In genomic region chr16:24469313-24469712, GRCm38 (mm10) we compare ENCODE assay signal across 26 mouse cellular contexts.
DNase-seq lines count a peak whose midpoint lies in the region; ATAC-seq lines count a peak whose summit lies in the region.
"Had no signal": no experiment of that assay in that cellular context is flagged by ENCODE, and none has a peak within 500 bp of the region (broad histone marks: within the 10 kb centered on the region; RNA-seq: fewer than 3 reads in every experiment).

No protein-coding gene starts in this region.

- 46% methylated on average over 3 of the region's 3 CpGs for WGBS in liver, embryonic 16.5 days (ENCODE audit: insufficient replicate concordance)
- WGBS in liver, embryonic 11.5 days, result 46% methylated on average over 3 of the region's 3 CpGs
- WGBS in stomach, embryonic 15.5 days, result 28% methylated on average over 3 of the region's 3 CpGs

- DNase-seq in kidney, adult 11 months, result peak; percentile 63
- no peak for DNase-seq in kidney, postnatal 10 days
- DNase-seq in liver, embryonic 11.5 days (ENCODE audit: low spot score), result no peak
- DNase-seq in thymus, postnatal 25 days, result no peak
- no peak for DNase-seq in spleen, postnatal 4 days (ENCODE audit: low spot score in 2 of 2)
- DNase-seq: adrenal gland, postnatal 36 days; cerebellum, adult 11 months; cerebellum, postnatal 10 days; gastrocnemius, postnatal 14 days; heart, adult 18-20 months; heart, postnatal 14 days; layer of hippocampus, adult 9-11 months; liver, postnatal 0 days; retina, postnatal 1 day; right cerebral cortex, postnatal 25 days had no signal

- no peaks in the 10 kb centered on the region for H3K9me3 ChIP-seq in liver, embryonic 16.5 days (replicated peaks; ENCODE audit: control insufficient read depth, low read length)
- no peaks in the 10 kb centered on the region for H3K9me3 ChIP-seq in liver, embryonic 11.5 days (ENCODE audit: control insufficient read depth, low read length)
- H3K9me3 ChIP-seq in stomach, embryonic 15.5 days, result no peaks in the 10 kb centered on the region
- H3K9me3 ChIP-seq: embryonic facial prominence, embryonic 10.5 days; forebrain, embryonic 10.5 days; heart, embryonic 13.5 days; midbrain, embryonic 15.5 days; neural tube, embryonic 12.5 days had no signal

- no peak overlapping the region for H3K4me3 ChIP-seq in liver, embryonic 16.5 days (ENCODE audit: low read depth, low read length)
- no peak overlapping the region for H3K4me3 ChIP-seq in liver, embryonic 11.5 days (ENCODE audit: low read depth, low read length)
- H3K4me3 ChIP-seq in stomach, embryonic 15.5 days (replicated peaks), result no peak overlapping the region
- H3K4me3 ChIP-seq: embryonic facial prominence, embryonic 10.5 days; forebrain, embryonic 10.5 days; heart, embryonic 13.5 days; midbrain, embryonic 15.5 days; neural tube, embryonic 12.5 days had no signal

- ATAC-seq in liver, embryonic 16.5 days (ENCODE audit: low read depth), result peak; percentile 21; the same call in 1 of the 2 replicates
- ATAC-seq in liver, embryonic 11.5 days (replicated peaks; ENCODE audit: low FRiP score), result no peak
- peak; percentile 75; the same call in 1 of the 2 replicates for ATAC-seq in stomach, embryonic 15.5 days (ENCODE audit: insufficient read depth, low FRiP score, low read depth)
- ATAC-seq: forebrain, embryonic 16.5 days; hindbrain, postnatal 0 days; liver, postnatal 0 days; lung, postnatal 0 days; midbrain, embryonic 15.5 days had no signal

- no peak overlapping the region for H3K4me2 ChIP-seq in liver, embryonic 16.5 days (ENCODE audit: low read depth, low read length)
- no peak overlapping the region for H3K4me2 ChIP-seq in liver, embryonic 11.5 days
- no peak overlapping the region for H3K4me2 ChIP-seq in stomach, embryonic 15.5 days
- H3K4me2 ChIP-seq: heart, embryonic 13.5 days; midbrain, embryonic 15.5 days; neural tube, embryonic 12.5 days had no signal

- H3K27ac ChIP-seq in liver, embryonic 16.5 days (ENCODE audit: low read length), result no peak overlapping the region
- H3K27ac ChIP-seq in liver, embryonic 11.5 days (ENCODE audit: low read depth, low read length), result no peak overlapping the region
- peak overlapping the region; percentile 67 for H3K27ac ChIP-seq in stomach, embryonic 15.5 days
- H3K27ac ChIP-seq: embryonic facial prominence, embryonic 10.5 days; forebrain, embryonic 10.5 days; heart, embryonic 13.5 days; hindbrain, postnatal 0 days; macrophage; midbrain, embryonic 15.5 days; neural tube, embryonic 12.5 days had no signal

- H3K9ac ChIP-seq in liver, embryonic 16.5 days (ENCODE audit: low read depth, low read length), result no peak overlapping the region
- H3K9ac ChIP-seq in liver, embryonic 11.5 days (ENCODE audit: low read depth, low read length), result no peak overlapping the region
- no peak overlapping the region for H3K9ac ChIP-seq in stomach, embryonic 15.5 days
- H3K9ac ChIP-seq: heart, embryonic 13.5 days; midbrain, embryonic 15.5 days; neural tube, embryonic 12.5 days had no signal

- no peaks in the 10 kb centered on the region; the same call in 1 of the 2 replicates for H3K4me1 ChIP-seq in liver, embryonic 16.5 days (ENCODE audit: control insufficient read depth, low read depth, low read length)
- peaks cover 4% of the 10 kb centered on the region; the same call in 1 of the 2 replicates for H3K4me1 ChIP-seq in liver, embryonic 11.5 days (replicated peaks; ENCODE audit: control insufficient read depth, insufficient read depth, low read length)
- H3K4me1 ChIP-seq in stomach, embryonic 15.5 days, result peaks cover 15% of the 10 kb centered on the region; the same call in 1 of the 2 replicates
- H3K4me1 ChIP-seq: midbrain, embryonic 15.5 days; neural tube, embryonic 12.5 days had no signal

- H3K27me3 ChIP-seq in liver, embryonic 16.5 days (ENCODE audit: control insufficient read depth, insufficient read depth, low read depth, low read length), result no peaks in the 10 kb centered on the region
- no peaks in the 10 kb centered on the region for H3K27me3 ChIP-seq in liver, embryonic 11.5 days (replicated peaks; ENCODE audit: control insufficient read depth, insufficient read depth, low read length)
- no peaks in the 10 kb centered on the region for H3K27me3 ChIP-seq in stomach, embryonic 15.5 days (replicated peaks)
- H3K27me3 ChIP-seq: heart, embryonic 13.5 days; midbrain, embryonic 15.5 days; neural tube, embryonic 12.5 days had no signal

- no peaks in the 10 kb centered on the region for H3K36me3 ChIP-seq in liver, embryonic 16.5 days (ENCODE audit: control insufficient read depth, insufficient read depth)
- no peaks in the 10 kb centered on the region; the same call in 1 of the 2 replicates for H3K36me3 ChIP-seq in liver, embryonic 11.5 days (ENCODE audit: control insufficient read depth, insufficient read depth, low read length)
- 0 out of 2 replicates have a peak, but pooled peaks cover 3% of the 10 kb centered on the region for H3K36me3 ChIP-seq in stomach, embryonic 15.5 days
- H3K36me3 ChIP-seq: midbrain, embryonic 15.5 days; neural tube, embryonic 12.5 days had no signal
